Mouse (Mus musculus) left cerebral cortex, postnatal 36 days (tissue): ENCODE measurements around the gene Zfp282. TPM values are rescaled to one million over a fixed set of nuclear protein-coding genes. Genes with fewer than 3 reads are reported as not detected.

Source experiments
- DNase-seq, 2 experiments: peaks; one replicate each; pipeline ENCODE4 v3.0.0; 2021 to 2022; ENCODE audit warnings: low spot score in 2 of 2, mixed read lengths in 1 of 2
- intact Hi-C: fragments of 180-260 bp; cut with DNase I; formaldehyde crosslinking; loops from one replicate; pipeline ENCODE4 v1.15.1; 2025
- total RNA-seq, 2 experiments: library from RNA; stranded (reverse); gene quantifications; 2 replicates each; pipeline ENCODE4 v1.2.3; 2021

Zfp282 gene
- total RNA-seq, 2 experiments from 2014 or later: 14.0 to 14.8 TPM

- DNase-seq: no peak
- intact Hi-C loops: no loop called here
Observed at GRCm38 (mm10) chr6:47954425-47954824, 77.4 kb downstream of the Zfp282 start.

- intact Hi-C loops: no loop called here
- no peak for DNase-seq
Observed at GRCm38 (mm10) chr6:47957816-47958215, 80.8 kb downstream of the Zfp282 start.

Other genes starting within 250 kb of the Zfp282 start
- gene Pdia4, start 63.8 kb upstream of the Zfp282 start, total RNA-seq: 10 to 100 TPM; 45.3 to 70.1 TPM
- gene Zfp786, start 46.3 kb upstream of the Zfp282 start, total RNA-seq: 1 to 10 TPM; 5.5 TPM
- gene Zfp398, start 41.5 kb upstream of the Zfp282 start, total RNA-seq: 10 to 100 TPM; 19.9 to 23.0 TPM
- 10 to 100 TPM; 16.6 to 19.5 TPM for gene Zfp212, start 43.3 kb downstream of the Zfp282 start, total RNA-seq
- 10 to 100 TPM; 19.8 to 20.8 TPM for gene Zfp956, start 76.2 kb downstream of the Zfp282 start, total RNA-seq
- 10 to 100 TPM; 29.7 to 37.4 TPM for gene Zfp777, start 171.7 kb downstream of the Zfp282 start, total RNA-seq
- 10 to 100 TPM; 31.3 to 32.5 TPM for gene Zfp746, start 209.4 kb downstream of the Zfp282 start, total RNA-seq